Mouse (Mus musculus) neural tube, embryonic 14.5 days (tissue): Measurements from ENCODE around the gene Gpr132. TPM values are rescaled to one million over a fixed set of nuclear protein-coding genes. Genes with fewer than 3 reads are reported as not detected.

ENCODE experiments used
- ATAC-seq: fragments of 200-750 bp; cut with Nextera tagmentation; 2 replicates; pipeline ENCODE4 v1.8.0; 2017; ENCODE audit warnings: low read depth, mild to moderate bottlenecking, moderate TSS enrichment, moderate library complexity
- H3K27ac ChIP-seq: fragments of 300-500 bp; sonication (generic); 2 replicates; pipeline ENCODE4 v1.5.1; 2014; ENCODE audit warnings: low read depth, mild to moderate bottlenecking, control low read depth, low read length, moderate library complexity, mixed read lengths
- H3K27me3 ChIP-seq: fragments of 300-500 bp; sonication (generic); 2 replicates; pipeline ENCODE4 v1.6.1; 2014; ENCODE audit warnings: low read length; ENCODE audit not compliant: control insufficient read depth, insufficient read depth
- H3K36me3 ChIP-seq: fragments of 300-500 bp; sonication (generic); 2 replicates; pipeline ENCODE4 v1.6.1; 2014; ENCODE audit warnings: low read length, mixed read lengths; ENCODE audit not compliant: control insufficient read depth, insufficient read depth
- H3K4me1 ChIP-seq: fragments of 300-500 bp; sonication (generic); 2 replicates; pipeline ENCODE4 v1.6.1; 2014; ENCODE audit warnings: low read length; ENCODE audit not compliant: control insufficient read depth, insufficient read depth
- H3K4me2 ChIP-seq: fragments of 300-500 bp; sonication (generic); 2 replicates; pipeline ENCODE4 v1.6.1; 2014; ENCODE audit warnings: mild to moderate bottlenecking, low read depth, low read length, control low read depth
- H3K4me3 ChIP-seq: fragments of 300-500 bp; sonication (generic); 2 replicates; pipeline ENCODE4 v1.5.1; 2014; ENCODE audit warnings: low read depth, low read length, control low read depth, mixed read lengths
- H3K9ac ChIP-seq: fragments of 300-500 bp; sonication (generic); replicated peaks from 2 replicates; pipeline ENCODE4 v1.6.1; 2014; ENCODE audit warnings: low read depth, mild to moderate bottlenecking, control low read depth, low read length, mixed read lengths
- H3K9me3 ChIP-seq: fragments of 300-500 bp; sonication (generic); 2 replicates; pipeline ENCODE4 v1.6.1; 2016; ENCODE audit warnings: low read length; ENCODE audit not compliant: control insufficient read depth
- WGBS: fragments of 180-500 bp; shearing (Covaris S2); extraction: QIAGEN DNeasy Blood & Tissue Kit; methylation state at CpG from one replicate; pipeline ENCODE4 v1.1.7; 2014; 5-methylcytosine and 5-hydroxymethylcytosine counted together
- polyA plus RNA-seq: library from polyadenylated mRNA; unstranded; fragments of >200 nt; fragmentation: Nextera tagmentation; extraction: Ambion mirVana; gene quantifications from 2 replicates; pipeline ENCODE4 v1.2.1, GENCODE M21; 2014

The Gpr132 gene
- polyA plus RNA-seq, 1 experiment from 2014 or later, result not detected

DNA sequence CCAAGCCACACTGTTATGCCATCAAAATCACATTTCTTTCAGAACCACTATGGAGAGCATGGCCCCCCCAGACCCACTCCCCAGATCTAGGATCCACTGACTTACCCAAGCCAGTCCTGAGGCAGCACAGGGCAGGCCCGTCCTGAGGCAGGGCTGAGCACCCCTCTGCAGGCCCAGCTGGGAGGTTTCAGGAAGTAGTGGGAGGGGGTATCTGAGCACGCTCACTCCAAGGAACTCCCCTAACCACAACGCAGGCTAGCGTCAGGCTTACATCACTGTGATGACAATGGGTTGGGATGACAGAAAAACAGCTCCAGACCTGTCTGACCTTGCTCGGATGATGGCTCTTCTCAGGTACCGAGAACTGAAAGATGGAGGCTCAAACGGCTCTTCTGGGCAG lies 7.3 kb downstream of the Gpr132 start:
- Histone ChIP-seq H3K9me3 (no peaks in the 10 kb centered on the region), H3K4me3 (no peak overlapping the region), H3K27me3 (no peaks in the 10 kb centered on the region), H3K36me3 (no peaks in the 10 kb centered on the region), H3K9ac (no peak overlapping the region), H3K27ac (no peak overlapping the region), H3K4me2 (no peak overlapping the region), H3K4me1 (no peaks in the 10 kb centered on the region)
- 82% methylated on average over 7 of the region's 7 CpGs for WGBS
- ATAC-seq, result no peak

DNA sequence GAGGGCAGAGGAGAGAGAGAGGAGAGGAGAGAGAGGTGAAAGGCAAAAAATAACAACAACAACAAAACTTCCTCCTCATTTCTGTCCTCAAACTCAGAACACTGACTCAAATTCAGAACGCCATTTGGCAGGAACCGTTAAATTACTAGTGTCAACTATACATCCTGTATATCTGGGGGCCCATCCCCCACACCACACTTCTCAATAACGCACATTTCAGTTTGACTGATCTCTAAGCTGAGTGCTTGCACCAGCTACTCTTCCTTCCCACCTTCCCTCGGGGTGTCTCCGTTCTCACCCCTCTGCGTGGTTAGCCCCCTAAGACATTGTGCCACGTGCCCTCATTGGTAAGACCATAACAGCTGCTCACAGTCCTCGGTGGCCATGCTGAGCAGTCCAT lies 8.1 kb downstream of the Gpr132 start:
- no peaks in the 10 kb centered on the region for H3K36me3 ChIP-seq
- no peak overlapping the region for H3K4me2 ChIP-seq
- H3K4me1 ChIP-seq, result no peaks in the 10 kb centered on the region
- H3K27me3 ChIP-seq, result no peaks in the 10 kb centered on the region
- H3K9ac ChIP-seq, result no peak overlapping the region
- H3K27ac ChIP-seq, result no peak overlapping the region
- H3K9me3 ChIP-seq, result no peaks in the 10 kb centered on the region
- ATAC-seq, result no peak
- no peak overlapping the region for H3K4me3 ChIP-seq
- 73% methylated on average over 8 of the region's 8 CpGs for WGBS

DNA sequence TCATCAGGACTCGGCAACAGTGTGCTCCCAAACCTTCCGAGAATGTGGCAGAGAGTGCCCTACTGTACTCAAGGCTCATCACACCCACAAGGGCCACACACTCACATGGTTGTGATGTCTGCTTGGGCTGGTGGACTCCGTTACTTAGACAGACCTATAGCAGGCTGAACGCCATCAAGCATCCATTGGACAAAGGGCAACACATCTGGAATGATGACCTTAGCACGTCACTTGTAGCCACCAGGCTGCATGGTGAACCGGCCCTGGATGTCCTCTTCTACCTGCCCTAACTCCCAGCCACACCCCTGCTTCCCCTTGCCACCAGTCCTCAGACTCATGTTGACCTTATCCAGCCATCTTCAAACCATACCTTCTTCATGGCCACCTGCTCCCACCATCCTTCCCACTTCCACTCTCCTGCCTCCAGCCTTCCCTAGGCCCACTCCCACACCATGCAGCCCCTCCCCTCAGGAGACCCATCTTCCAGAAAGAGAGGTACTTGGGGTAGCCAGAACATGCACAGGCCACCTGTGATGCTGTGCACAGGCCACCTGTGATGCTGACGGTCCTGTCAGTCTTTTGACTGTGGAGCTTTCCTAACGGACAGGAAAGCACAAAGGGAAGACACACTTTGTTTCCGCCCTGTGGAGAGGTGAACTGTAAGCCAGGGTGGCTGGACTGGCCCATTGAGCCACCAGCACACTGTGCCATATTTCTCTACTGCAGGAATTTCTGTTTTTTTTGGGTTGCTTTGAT lies 9.3 kb downstream of the Gpr132 start:
- no peak overlapping the region for H3K9ac ChIP-seq
- H3K27me3 ChIP-seq, result no peaks in the 10 kb centered on the region
- no peak for ATAC-seq
- WGBS, result 90% methylated on average over 9 of the region's 9 CpGs
- no peak overlapping the region for H3K27ac ChIP-seq
- no peak overlapping the region for H3K4me3 ChIP-seq
- H3K4me2 ChIP-seq, result no peak overlapping the region
- no peaks in the 10 kb centered on the region for H3K36me3 ChIP-seq
- H3K4me1 ChIP-seq, result no peaks in the 10 kb centered on the region
- no peaks in the 10 kb centered on the region for H3K9me3 ChIP-seq

DNA sequence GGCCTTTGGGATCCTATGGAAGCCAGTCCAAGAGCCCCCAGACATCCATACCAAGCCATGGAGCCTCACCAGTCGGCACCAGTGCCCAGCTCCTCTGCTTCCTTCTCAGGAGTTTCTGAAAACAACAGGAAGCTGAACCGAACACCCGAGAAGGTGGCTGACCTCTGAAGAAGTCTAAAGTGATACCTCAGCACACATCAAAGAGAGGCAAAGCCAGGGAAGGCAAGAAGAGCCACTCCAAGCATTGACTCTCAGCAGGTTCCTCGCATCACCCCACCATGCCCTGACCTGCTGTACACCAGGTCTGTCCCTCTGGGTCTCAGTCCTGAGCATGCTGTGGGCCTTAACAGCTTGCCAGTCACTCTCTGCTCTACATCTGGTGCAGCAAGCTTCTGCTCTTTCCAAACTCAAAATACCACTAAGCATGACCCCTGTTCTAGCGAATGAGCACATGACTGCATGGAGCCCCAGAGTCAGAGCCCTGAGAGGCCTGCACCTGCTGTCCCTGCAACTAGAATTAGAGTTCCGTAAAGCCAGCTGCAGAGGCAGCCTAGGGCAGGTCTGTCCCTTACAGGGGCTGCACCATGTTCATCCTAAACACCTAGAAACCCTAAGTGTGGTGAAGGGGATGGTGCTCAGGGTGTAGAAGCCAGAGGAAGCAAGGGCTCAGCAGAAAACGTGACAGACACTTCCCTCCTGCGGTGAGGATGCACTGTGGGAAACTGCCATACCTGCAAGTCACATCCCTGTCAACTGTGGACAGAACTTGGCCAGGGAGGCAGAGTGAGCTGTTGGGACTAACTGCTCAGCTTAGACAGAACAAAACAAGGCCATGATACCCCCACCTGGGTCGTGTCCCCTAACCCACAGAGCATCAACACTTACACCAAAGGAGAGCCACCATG lies 10.8 kb downstream of the Gpr132 start:
- Histone ChIP-seq H3K27ac (no peak overlapping the region), H3K9me3 (no peaks in the 10 kb centered on the region), H3K4me3 (no peak overlapping the region), H3K4me2 (no peak overlapping the region), H3K4me1 (no peaks in the 10 kb centered on the region), H3K36me3 (no peaks in the 10 kb centered on the region), H3K9ac (no peak overlapping the region), H3K27me3 (no peaks in the 10 kb centered on the region)
- ATAC-seq, result no peak
- 75% methylated on average over 9 of the region's 9 CpGs for WGBS

DNA sequence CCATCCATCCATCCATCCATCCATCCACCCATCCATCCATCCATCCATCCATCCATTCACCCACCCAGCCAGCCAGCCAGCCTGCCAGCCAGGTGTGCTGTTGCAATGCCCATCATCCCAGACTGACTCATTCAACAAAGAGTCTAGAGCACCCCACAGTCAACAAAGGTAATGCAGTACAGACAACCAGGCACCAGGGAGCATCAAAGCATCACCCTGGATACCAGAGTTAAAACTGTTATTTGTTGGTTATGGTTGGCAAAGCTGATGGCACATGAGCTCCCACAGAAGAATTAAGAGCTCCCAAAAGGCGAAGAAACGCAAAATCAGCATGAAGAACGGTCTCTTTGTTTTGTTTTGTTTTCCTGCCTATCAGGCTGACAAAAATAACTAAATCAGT lies 11.7 kb downstream of the Gpr132 start:
- WGBS, result 75% methylated on average over 3 of the region's 3 CpGs
- ATAC-seq, result no peak
- Histone ChIP-seq H3K9me3 (no peaks in the 10 kb centered on the region), H3K4me2 (no peak overlapping the region), H3K36me3 (no peaks in the 10 kb centered on the region), H3K27ac (no peak overlapping the region), H3K4me3 (no peak overlapping the region), H3K4me1 (no peaks in the 10 kb centered on the region), H3K9ac (no peak overlapping the region), H3K27me3 (no peaks in the 10 kb centered on the region)

DNA sequence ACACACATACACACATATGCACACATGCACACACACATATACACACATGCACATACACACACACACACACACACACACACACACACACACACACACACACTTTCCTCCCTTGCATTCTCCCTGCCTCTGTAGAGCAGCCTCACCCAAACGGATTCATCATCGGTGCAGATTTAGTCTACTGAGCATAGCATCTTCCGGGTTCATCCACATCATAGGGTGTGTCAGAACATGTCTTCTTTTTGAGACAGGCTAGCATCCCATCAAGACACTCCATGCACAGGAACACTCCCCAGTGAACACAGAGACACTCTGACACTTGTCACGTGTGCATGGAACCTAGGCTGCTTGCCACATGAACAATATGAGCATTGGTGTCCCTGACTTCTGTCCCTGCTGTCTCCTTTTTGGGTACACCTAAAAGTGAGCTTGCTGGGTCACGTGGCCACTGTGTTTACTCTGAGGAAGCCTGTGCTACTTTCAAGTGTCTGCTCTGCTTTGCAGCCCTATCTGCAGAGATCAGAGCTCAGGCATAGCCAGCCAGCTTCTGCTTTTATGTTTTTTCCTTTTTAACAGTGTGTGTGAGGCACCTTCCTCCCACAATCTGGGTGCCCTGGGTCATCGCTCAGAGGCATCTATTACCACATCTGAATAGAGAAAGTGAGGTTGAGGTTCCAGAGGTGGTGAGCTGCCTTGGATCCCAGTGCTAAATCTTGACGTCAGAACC lies 13.3 kb downstream of the Gpr132 start:
- no peak overlapping the region for H3K9ac ChIP-seq
- no peak overlapping the region for H3K4me3 ChIP-seq
- H3K27ac ChIP-seq, result no peak overlapping the region
- no peaks in the 10 kb centered on the region for H3K36me3 ChIP-seq
- no peaks in the 10 kb centered on the region for H3K9me3 ChIP-seq
- H3K4me2 ChIP-seq, result no peak overlapping the region
- no peaks in the 10 kb centered on the region for H3K4me1 ChIP-seq
- no peaks in the 10 kb centered on the region for H3K27me3 ChIP-seq
- 79% methylated on average over 7 of the region's 7 CpGs for WGBS
- ATAC-seq, result no peak

DNA sequence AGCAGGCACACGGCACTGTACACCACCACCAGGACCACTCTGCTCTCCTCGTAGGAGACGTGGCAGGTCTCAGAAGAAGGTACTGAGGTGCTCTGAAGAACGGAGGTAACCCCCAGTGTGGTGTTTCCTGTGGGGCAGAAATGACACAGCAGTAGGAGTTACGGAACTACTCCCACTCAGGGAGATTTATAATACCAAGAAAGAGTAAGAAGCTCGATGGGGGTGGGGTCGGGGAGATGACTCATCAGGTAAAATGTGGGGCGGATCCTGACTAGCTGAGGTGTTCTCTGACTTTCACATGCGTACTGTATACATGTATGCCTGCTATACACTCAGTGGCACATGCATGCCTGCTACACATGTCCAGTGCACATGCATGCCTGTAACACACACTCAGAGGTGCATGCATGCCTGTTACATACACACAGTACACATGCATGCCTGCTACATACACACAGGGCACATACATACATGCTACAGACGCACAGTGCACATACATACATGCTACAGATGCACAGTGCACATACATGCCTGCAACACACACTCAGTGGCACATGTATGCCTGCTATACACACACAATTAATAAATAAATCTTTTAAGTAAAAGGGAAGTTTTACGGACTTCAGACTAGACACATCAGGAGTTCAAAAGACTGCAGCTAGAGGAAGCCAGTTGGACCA lies 14.8 kb downstream of the Gpr132 start:
- no peak for ATAC-seq
- Histone ChIP-seq H3K9ac (no peak overlapping the region), H3K4me3 (no peak overlapping the region), H3K27ac (no peak overlapping the region), H3K36me3 (no peaks in the 10 kb centered on the region), H3K27me3 (no peaks in the 10 kb centered on the region), H3K4me1 (no peaks in the 10 kb centered on the region), H3K9me3 (no peaks in the 10 kb centered on the region), H3K4me2 (no peak overlapping the region)
- WGBS, result 86% methylated on average over 11 of the region's 11 CpGs

DNA sequence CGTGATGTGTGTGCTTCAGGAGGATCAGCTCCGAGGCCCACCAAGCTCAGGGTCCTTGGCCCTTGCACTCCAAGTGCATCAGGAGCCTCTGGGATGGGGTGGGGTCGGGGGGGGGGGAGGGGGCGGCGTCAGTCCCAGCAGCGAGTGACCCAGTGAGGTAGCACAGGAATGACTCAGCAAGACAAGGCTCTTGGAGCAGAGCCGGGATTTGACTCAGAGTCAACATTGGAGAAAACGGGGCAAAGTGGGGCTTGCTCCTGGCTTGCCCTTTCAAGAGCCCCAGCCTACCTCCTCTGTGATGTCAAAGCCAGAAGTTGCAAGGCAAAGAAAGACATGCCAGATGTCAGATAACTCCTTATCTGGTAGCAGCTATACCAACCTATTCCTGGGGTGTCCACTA lies 16.9 kb downstream of the Gpr132 start:
- H3K9ac ChIP-seq, result no peak overlapping the region
- H3K4me1 ChIP-seq, result no peaks in the 10 kb centered on the region
- H3K9me3 ChIP-seq, result no peaks in the 10 kb centered on the region
- H3K27ac ChIP-seq, result no peak overlapping the region
- H3K27me3 ChIP-seq, result no peaks in the 10 kb centered on the region
- H3K4me2 ChIP-seq, result no peak overlapping the region
- H3K4me3 ChIP-seq, result no peak overlapping the region
- ATAC-seq, result no peak
- 75% methylated on average over 5 of the region's 8 CpGs for WGBS
- no peaks in the 10 kb centered on the region for H3K36me3 ChIP-seq
